Mouse (Mus musculus): ENCODE data around the gene Tbrg4. TPM values are rescaled to one million over a fixed set of nuclear protein-coding genes. Genes with fewer than 3 reads are reported as not detected.

The Tbrg4 gene
- polyA plus RNA-seq, 1 experiment from 2014 or later: 38.3 TPM

DNA sequence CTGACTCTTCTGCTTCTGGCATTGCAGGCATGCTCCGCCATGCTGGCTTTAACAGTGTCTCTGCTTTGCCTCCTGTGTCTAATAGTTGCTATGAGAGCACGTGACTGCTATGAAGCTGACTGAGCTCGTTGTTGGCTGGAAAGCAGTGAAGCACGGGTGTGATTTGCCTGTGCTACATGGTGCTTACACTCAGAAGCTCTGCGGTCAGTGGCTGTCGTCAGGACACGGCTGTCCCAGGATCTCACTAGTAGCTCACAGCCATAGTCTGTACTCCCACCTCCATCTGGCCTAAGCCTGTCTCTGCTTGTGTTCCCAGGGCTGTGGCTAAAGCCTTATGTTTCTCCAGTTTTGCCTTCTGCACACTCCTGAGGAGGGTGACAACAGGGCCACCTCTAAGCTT is 37.6 kb downstream of the Tbrg4 start:
- no peak for DNase-seq (ENCODE audit: low spot score, missing footprints)
- H3K9ac ChIP-seq (ENCODE audit: low read length): no peak overlapping the region
- no peak overlapping the region for H3K27ac ChIP-seq (ENCODE audit: low read depth, low read length)
- H3K9me3 ChIP-seq (ENCODE audit: control insufficient read depth, low read length): no peaks in the 10 kb centered on the region
- no peaks in the 10 kb centered on the region for H3K4me1 ChIP-seq (ENCODE audit: control insufficient read depth, insufficient read depth, low read length)
- no peak for ATAC-seq (ENCODE audit: low FRiP score)
- 92% methylated on average over 7 of the region's 7 CpGs for WGBS
- no peak overlapping the region for H3K4me3 ChIP-seq (ENCODE audit: low read depth, low read length)
- H3K36me3 ChIP-seq (ENCODE audit: control insufficient read depth, insufficient read depth, low read length): peaks cover 14% of the 10 kb centered on the region
- no peak overlapping the region for H3K4me2 ChIP-seq
- H3K27me3 ChIP-seq (ENCODE audit: control insufficient read depth, insufficient read depth, low read length): no peaks in the 10 kb centered on the region

DNA sequence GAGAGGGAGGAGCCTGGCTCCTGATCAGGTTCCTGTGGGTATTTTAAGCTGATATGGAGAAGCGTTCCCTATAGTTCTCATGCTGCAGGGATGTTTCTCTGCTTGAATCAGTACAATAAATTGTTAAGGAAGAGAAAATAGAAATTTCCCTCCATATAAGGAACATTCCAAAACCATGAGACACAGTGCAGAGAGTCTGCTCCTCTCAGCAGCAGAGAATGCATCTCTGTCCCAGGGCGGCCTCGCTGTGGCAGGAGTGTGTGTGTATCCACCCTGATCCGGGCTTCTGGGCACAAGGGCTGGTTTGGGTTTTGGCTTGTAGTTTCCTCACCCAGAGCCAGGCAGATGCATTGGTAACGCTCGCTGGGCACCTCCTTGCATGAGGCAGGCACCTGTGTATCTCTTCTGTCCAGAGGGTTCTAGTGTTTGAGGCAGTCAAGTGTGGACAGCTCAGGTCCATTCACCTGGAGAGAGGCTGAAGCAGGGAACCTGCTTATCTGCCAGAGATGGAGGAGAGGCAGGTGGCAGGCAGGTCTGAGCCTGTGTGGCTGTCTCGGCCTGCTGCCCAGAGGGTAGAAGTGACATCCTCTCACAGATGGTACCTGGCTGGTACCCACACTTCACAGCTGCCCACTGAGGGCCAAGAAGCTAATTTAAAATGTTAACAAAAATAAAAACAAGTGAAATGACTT is 38.5 kb downstream of the Tbrg4 start:
- 92% methylated on average over 7 of the region's 7 CpGs for WGBS
- Histone ChIP-seq H3K9ac (ENCODE audit: low read length) (no peak overlapping the region), H3K4me3 (ENCODE audit: low read depth, low read length) (no peak overlapping the region), H3K27me3 (ENCODE audit: control insufficient read depth, insufficient read depth, low read length) (no peaks in the 10 kb centered on the region), H3K4me2 (no peak overlapping the region), H3K27ac (ENCODE audit: low read depth, low read length) (no peak overlapping the region), H3K4me1 (ENCODE audit: control insufficient read depth, insufficient read depth, low read length) (no peaks in the 10 kb centered on the region), H3K36me3 (ENCODE audit: control insufficient read depth, insufficient read depth, low read length) (peaks cover 6% of the 10 kb centered on the region; the same call in 1 of the 2 replicates), H3K9me3 (ENCODE audit: control insufficient read depth, low read length) (no peaks in the 10 kb centered on the region)
- DNase-seq (ENCODE audit: low spot score, missing footprints) (no peak), ATAC-seq (ENCODE audit: low FRiP score) (no peak)

DNA sequence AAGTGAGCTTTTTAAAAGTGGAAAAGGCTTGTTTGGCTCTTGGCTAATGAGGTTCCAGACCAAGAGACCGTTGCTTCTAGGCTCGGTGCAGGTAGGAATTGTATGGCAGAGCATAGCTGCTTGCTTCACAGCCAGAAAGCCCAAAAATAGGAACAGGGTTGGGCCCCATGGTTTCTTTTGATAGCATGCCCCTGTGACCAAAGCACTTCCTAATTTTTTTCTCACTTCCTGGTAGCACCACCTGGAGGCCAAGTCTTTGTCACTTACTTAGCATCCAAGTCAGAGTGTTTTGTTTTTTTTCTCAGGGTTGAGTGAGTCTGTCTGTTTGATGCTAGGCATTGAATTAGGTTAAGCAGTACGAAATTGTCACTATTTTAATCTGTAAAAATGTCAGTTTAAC is 39.2 kb downstream of the Tbrg4 start:
- Histone ChIP-seq H3K27ac (ENCODE audit: low read depth, low read length) (no peak overlapping the region), H3K27me3 (ENCODE audit: control insufficient read depth, insufficient read depth, low read length) (no peaks in the 10 kb centered on the region), H3K4me2 (no peak overlapping the region), H3K4me1 (ENCODE audit: control insufficient read depth, insufficient read depth, low read length) (no peaks in the 10 kb centered on the region), H3K4me3 (ENCODE audit: low read depth, low read length) (no peak overlapping the region), H3K36me3 (ENCODE audit: control insufficient read depth, insufficient read depth, low read length) (peaks cover 6% of the 10 kb centered on the region; the same call in 1 of the 2 replicates), H3K9ac (ENCODE audit: low read length) (no peak overlapping the region), H3K9me3 (ENCODE audit: control insufficient read depth, low read length) (no peaks in the 10 kb centered on the region)
- DNase-seq (ENCODE audit: low spot score, missing footprints): no peak
- no peak for ATAC-seq (ENCODE audit: low FRiP score)
- WGBS: 90% methylated on average over 3 of the region's 3 CpGs

DNA sequence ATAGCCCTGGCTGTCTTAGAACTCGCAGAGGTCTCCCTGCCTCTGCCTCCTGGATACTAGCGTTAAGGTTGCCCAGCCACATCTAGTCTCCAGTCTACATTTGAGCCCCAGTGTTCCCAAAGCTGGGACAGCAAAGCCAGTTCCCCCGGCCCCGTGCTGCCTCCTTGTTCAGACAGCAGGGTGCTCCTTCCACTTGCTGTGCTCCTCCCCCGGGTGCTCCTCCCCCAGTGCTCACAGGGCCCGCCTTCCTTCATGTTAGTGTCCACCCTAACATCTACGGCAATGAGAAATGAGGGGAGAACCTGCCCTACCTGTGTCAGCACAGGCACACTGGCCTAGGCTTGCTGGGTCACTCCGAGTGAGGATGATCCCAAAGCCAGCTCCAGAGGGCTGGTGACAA is 40.1 kb downstream of the Tbrg4 start:
- Histone ChIP-seq H3K9ac (ENCODE audit: low read length) (no peak overlapping the region), H3K27ac (ENCODE audit: low read depth, low read length) (no peak overlapping the region), H3K4me2 (no peak overlapping the region), H3K9me3 (ENCODE audit: control insufficient read depth, low read length) (no peaks in the 10 kb centered on the region), H3K27me3 (ENCODE audit: control insufficient read depth, insufficient read depth, low read length) (no peaks in the 10 kb centered on the region), H3K4me3 (ENCODE audit: low read depth, low read length) (no peak overlapping the region), H3K36me3 (ENCODE audit: control insufficient read depth, insufficient read depth, low read length) (peaks cover 3% of the 10 kb centered on the region; the same call in 1 of the 2 replicates), H3K4me1 (ENCODE audit: control insufficient read depth, insufficient read depth, low read length) (no peaks in the 10 kb centered on the region)
- ATAC-seq (ENCODE audit: low FRiP score) (no peak), DNase-seq (ENCODE audit: low spot score, missing footprints) (no peak)
- WGBS: 89% methylated on average over 8 of the region's 8 CpGs

DNA sequence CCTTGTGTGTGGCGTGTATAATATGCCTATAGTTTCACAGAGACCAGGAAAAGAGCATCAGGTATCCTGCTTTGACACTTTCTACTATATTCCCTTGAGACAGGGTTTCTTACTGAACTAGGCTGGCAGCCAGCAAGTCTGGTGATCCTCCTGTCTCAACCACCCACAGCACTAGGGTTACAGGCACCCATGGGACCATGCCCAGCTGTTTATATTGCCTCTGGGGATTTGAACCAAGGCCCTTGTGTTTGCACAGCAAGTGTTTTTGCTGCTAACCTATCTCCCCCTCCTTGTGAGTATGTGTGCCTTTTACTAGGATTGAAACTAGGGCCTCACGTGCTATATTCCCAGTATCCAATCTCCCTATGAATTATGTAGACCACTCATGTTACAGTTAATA is 44.3 kb downstream of the Tbrg4 start:
- H3K4me2 ChIP-seq: no peak overlapping the region
- no peaks in the 10 kb centered on the region for H3K27me3 ChIP-seq (ENCODE audit: control insufficient read depth, insufficient read depth, low read length)
- WGBS: 89% methylated on average over 2 of the region's 2 CpGs
- ATAC-seq (ENCODE audit: low FRiP score) (no peak), DNase-seq (ENCODE audit: low spot score, missing footprints) (peak; percentile 33)
- no peaks in the 10 kb centered on the region for H3K36me3 ChIP-seq (ENCODE audit: control insufficient read depth, insufficient read depth, low read length)
- H3K9me3 ChIP-seq (ENCODE audit: control insufficient read depth, low read length): no peaks in the 10 kb centered on the region
- no peak overlapping the region for H3K9ac ChIP-seq (ENCODE audit: low read length)
- no peaks in the 10 kb centered on the region for H3K4me1 ChIP-seq (ENCODE audit: control insufficient read depth, insufficient read depth, low read length)
- no peak overlapping the region for H3K27ac ChIP-seq (ENCODE audit: low read depth, low read length)
- H3K4me3 ChIP-seq (ENCODE audit: low read depth, low read length): no peak overlapping the region

DNA sequence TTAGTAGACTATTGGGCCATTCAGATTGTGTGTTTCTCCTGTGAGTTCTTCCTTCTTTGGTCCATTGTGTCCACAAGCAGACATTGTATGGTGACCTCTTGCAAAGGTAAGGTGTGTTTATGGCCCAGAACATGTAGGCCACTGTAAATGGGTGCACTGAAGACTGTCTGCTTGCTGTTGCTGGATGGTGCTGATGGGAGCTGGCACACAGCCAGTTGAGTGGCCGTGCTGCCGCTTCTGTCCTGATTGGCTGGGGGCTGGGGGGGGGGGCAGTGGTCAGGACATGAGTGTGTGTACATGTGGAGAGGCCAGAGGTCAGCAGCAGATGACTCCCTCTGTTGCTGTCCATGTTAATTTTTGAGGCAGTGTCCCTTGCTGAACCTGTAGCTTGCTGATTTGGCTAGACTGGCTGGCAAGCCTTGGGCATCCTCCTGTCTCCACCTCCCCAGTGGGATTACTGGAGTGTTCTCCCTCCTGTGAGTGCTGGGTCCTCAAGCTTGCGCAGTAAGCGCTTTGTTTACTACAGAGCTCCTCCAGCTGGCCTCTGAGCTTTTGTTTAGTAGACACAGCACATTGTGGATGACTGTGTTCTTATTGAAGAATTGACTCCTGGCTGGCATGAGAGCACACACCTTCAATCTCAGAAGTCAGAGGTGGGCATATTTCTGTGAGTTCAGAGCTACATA is 45.7 kb downstream of the Tbrg4 start:
- H3K4me2 ChIP-seq: no peak overlapping the region
- no peak overlapping the region for H3K4me3 ChIP-seq (ENCODE audit: low read depth, low read length)
- peak; percentile 47 for DNase-seq (ENCODE audit: low spot score, missing footprints)
- ATAC-seq (ENCODE audit: low FRiP score): no peak
- H3K36me3 ChIP-seq (ENCODE audit: control insufficient read depth, insufficient read depth, low read length): no peaks in the 10 kb centered on the region; the same call in 1 of the 2 replicates
- H3K4me1 ChIP-seq (ENCODE audit: control insufficient read depth, insufficient read depth, low read length): no peaks in the 10 kb centered on the region
- no peaks in the 10 kb centered on the region for H3K27me3 ChIP-seq (ENCODE audit: control insufficient read depth, insufficient read depth, low read length)
- 88% methylated on average over 4 of the region's 4 CpGs for WGBS
- no peak overlapping the region for H3K9ac ChIP-seq (ENCODE audit: low read length)
- H3K9me3 ChIP-seq (ENCODE audit: control insufficient read depth, low read length): no peaks in the 10 kb centered on the region
- no peak overlapping the region for H3K27ac ChIP-seq (ENCODE audit: low read depth, low read length)

DNA sequence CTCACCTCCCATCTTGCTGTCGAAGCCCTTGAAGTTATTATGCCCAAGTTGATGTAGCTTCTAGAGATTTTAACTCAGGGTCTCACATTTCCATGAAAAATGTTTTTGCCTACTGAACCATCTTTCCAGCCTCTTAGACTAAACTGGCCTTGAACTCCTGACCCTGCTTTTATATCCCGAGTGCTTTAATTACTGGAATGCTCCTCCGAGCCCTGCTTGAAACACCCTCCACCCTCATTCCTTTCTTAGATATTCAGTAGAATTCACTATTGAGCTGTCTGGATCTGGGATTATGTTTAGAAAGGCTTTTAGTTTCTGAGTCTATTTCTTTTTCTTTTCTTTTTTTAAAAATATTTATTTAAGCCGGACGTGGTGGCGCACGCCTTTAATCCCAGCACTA is 46.5 kb downstream of the Tbrg4 start:
- 93% methylated on average over 7 of the region's 7 CpGs for WGBS
- no peaks in the 10 kb centered on the region; the same call in 1 of the 2 replicates for H3K36me3 ChIP-seq (ENCODE audit: control insufficient read depth, insufficient read depth, low read length)
- ATAC-seq (ENCODE audit: low FRiP score): no peak

DNA sequence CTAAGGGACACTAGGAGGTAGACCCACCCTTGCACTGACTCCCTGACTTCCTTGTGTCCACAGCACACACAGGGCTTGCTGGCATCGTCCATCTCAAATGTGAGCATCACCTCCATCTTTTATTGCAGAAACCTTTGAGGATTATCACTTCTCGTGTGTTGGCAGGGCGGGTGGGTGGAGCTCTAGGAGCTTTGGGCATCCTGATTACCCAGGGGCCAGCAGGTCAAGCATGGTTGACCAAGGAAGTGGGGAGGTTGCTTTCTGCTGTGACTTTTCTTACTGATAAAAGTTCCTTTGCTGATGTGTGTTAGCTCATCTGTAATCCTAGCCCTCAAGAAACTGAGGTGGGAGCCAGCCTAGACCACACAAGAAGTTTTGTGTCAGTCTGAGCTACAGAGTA is 49.7 kb downstream of the Tbrg4 start:
- no peaks in the 10 kb centered on the region for H3K4me1 ChIP-seq (ENCODE audit: control insufficient read depth, insufficient read depth, low read length)
- DNase-seq (ENCODE audit: low spot score, missing footprints): no peak
- H3K36me3 ChIP-seq (ENCODE audit: control insufficient read depth, insufficient read depth, low read length): peaks cover 4% of the 10 kb centered on the region; the same call in 1 of the 2 replicates
- no peak overlapping the region for H3K9ac ChIP-seq (ENCODE audit: low read length)
- H3K27ac ChIP-seq (ENCODE audit: low read depth, low read length): no peak overlapping the region
- H3K9me3 ChIP-seq (ENCODE audit: control insufficient read depth, low read length): no peaks in the 10 kb centered on the region
- no peaks in the 10 kb centered on the region for H3K27me3 ChIP-seq (ENCODE audit: control insufficient read depth, insufficient read depth, low read length)
- H3K4me3 ChIP-seq (ENCODE audit: low read depth, low read length): no peak overlapping the region
- no peak for ATAC-seq (ENCODE audit: low FRiP score)
- no peak overlapping the region for H3K4me2 ChIP-seq
- 62% methylated on average over 3 of the region's 3 CpGs for WGBS

More for the DNA sequence above, 46.5 kb downstream of the Tbrg4 start:
- Histone ChIP-seq H3K4me2 (no peak overlapping the region), H3K9me3 (ENCODE audit: control insufficient read depth, low read length) (no peaks in the 10 kb centered on the region), H3K4me1 (ENCODE audit: control insufficient read depth, insufficient read depth, low read length) (no peaks in the 10 kb centered on the region), H3K27me3 (ENCODE audit: control insufficient read depth, insufficient read depth, low read length) (no peaks in the 10 kb centered on the region), H3K27ac (ENCODE audit: low read depth, low read length) (no peak overlapping the region), H3K9ac (ENCODE audit: low read length) (no peak overlapping the region), H3K4me3 (ENCODE audit: low read depth, low read length) (no peak overlapping the region)
- DNase-seq (ENCODE audit: low spot score, missing footprints): peak; percentile 54

DNA sequence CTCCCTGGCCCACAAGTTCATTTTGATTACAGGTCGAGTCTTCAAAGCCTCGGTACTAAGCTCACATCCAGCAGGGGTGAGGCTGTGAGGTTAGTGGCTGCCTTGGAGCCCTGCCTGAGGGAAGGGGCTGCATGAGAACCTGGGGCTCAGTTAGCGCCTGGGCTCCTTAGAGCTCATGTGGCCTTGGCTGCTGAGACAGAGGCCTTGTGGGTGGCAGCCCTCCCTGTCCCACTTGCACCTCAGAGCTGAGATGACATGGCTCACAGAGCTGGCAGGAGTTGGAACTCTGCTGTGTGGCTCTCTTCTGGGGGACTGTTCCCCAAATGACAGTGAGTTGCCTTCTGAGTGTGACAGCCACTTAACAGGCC is 56.5 kb downstream of the Tbrg4 start:
- WGBS: 63% methylated on average over 3 of the region's 3 CpGs
- Histone ChIP-seq H3K9me3 (ENCODE audit: control insufficient read depth, low read length) (no peaks in the 10 kb centered on the region), H3K4me3 (ENCODE audit: low read depth, low read length) (no peak overlapping the region), H3K27ac (ENCODE audit: low read depth, low read length) (no peak overlapping the region), H3K4me2 (no peak overlapping the region), H3K4me1 (ENCODE audit: control insufficient read depth, insufficient read depth, low read length) (peaks cover 2% of the 10 kb centered on the region; the same call in 1 of the 2 replicates), H3K27me3 (ENCODE audit: control insufficient read depth, insufficient read depth, low read length) (no peaks in the 10 kb centered on the region), H3K9ac (ENCODE audit: low read length) (no peak overlapping the region), H3K36me3 (ENCODE audit: control insufficient read depth, insufficient read depth, low read length) (0 out of 2 replicates have a peak, but pooled peaks cover 4% of the 10 kb centered on the region)
- DNase-seq (ENCODE audit: low spot score, missing footprints) (no peak), ATAC-seq (ENCODE audit: low FRiP score) (peak; percentile 19; the same call in 1 of the 2 replicates)

Data from midbrain, embryonic 11.5 days (tissue).